Mouse (Mus musculus) thymus, adult 2 months (tissue): Measurements from ENCODE around the gene Coasy.

ENCODE experiments used
- CTCF ChIP-seq: fragments of 200-500 bp; IDR thresholded peaks from 2 replicates; pipeline ENCODE4 v1.5.1; 2012; ENCODE audit warnings: mild to moderate bottlenecking, control low read depth, low read length, moderate library complexity, borderline replicate concordance; ENCODE audit not compliant: control insufficient read depth, poor library complexity, insufficient read depth; ENCODE audit errors: extremely low read depth
- POLR2A ChIP-seq: fragments of 200-500 bp; IDR thresholded peaks from 2 replicates; pipeline ENCODE4 v1.6.1; 2012; ENCODE audit warnings: mild to moderate bottlenecking, low read length, control low read depth, moderate library complexity; ENCODE audit not compliant: control insufficient read depth, poor library complexity, insufficient read depth; ENCODE audit errors: extremely low read depth

DNA sequence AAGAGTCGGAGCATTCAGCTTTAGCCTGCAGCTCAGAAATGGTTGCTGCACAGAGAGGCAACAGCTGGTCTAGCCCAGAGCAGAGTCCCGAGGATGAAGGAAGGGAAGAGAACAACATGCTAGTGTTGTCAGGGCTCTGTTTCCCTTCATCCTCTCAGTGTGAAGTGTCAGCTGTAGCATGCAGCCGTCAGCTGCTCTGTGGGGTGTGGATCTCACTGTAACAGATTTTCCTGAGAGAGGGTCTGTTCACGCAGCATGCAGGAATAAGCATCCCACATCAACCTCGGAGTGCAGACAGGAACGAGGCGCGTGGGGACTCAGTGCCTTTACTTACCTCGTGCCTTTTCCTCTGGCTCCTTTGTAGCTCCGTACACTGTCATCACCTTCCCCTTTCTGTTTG is 44.6 kb upstream of the Coasy start:
- TF ChIP-seq CTCF (no peak), POLR2A (no peak)
